Mouse (Mus musculus): ENCODE measurements around the gene Pou2f2.

- TF ChIP-seq CTCF (IDR thresholded peaks at IDR 0.05; ENCODE audit: low read depth) (no peak), EP300 (optimal IDR thresholded peaks at IDR 0.05) (no peak)
Observed at GRCm38 (mm10) chr7:25109355-25109754, 70.2 kb downstream of the Pou2f2 start.
